Mouse (Mus musculus): ENCODE measurements around the gene Scly.

DNA sequence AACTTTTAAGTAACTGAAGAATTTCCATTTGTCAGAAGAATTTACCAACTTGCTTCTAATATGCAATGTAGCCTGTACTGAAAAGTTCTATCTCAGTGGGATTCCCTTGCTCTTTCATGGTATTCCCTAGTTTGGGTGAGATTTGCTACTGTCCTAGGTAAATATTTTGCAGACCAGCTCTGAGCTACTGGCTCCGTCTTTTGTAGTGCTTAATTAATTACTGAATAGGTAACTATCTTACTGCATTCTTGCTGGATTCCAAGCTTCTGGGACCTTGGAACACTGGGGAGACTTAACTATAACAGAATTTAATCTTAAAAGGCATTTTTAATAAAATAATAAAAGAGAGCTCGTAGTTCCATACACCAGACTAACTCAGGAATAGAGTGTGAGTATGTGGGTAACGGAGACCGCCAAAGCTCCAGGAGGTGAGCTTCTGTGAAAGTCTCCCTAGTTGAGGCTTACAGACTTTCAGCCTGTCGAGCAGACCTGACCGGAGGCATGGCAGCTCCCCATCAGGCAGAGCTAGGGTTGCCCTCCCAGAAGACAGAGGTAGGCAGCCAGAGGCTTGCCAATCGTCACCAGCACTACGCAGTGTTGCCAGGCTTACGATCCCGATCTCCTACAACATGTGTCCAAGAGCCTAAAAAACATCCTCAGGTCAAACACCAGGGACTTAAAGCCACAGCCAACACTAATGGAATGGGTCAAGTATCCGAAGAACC lies 5.9 kb upstream of the Scly start:
- TF ChIP-seq POLR2A (IDR thresholded peaks at IDR 0.05; ENCODE audit: control insufficient read depth, extremely low read depth, insufficient read depth, low read length, poor library complexity) (no peak), CTCF (IDR thresholded peaks at IDR 0.05; ENCODE audit: borderline replicate concordance, control insufficient read depth, extremely low read depth, insufficient read depth, low read length, poor library complexity) (no peak)

Measured in thymus, adult 2 months (tissue).